Mouse (Mus musculus): ENCODE data around the gene Acyp1. TPM values are rescaled to one million over a fixed set of nuclear protein-coding genes. Genes with fewer than 3 reads are reported as not detected.

Acyp1 gene
- polyA plus RNA-seq, 1 experiment = 48.4 TPM

DNA sequence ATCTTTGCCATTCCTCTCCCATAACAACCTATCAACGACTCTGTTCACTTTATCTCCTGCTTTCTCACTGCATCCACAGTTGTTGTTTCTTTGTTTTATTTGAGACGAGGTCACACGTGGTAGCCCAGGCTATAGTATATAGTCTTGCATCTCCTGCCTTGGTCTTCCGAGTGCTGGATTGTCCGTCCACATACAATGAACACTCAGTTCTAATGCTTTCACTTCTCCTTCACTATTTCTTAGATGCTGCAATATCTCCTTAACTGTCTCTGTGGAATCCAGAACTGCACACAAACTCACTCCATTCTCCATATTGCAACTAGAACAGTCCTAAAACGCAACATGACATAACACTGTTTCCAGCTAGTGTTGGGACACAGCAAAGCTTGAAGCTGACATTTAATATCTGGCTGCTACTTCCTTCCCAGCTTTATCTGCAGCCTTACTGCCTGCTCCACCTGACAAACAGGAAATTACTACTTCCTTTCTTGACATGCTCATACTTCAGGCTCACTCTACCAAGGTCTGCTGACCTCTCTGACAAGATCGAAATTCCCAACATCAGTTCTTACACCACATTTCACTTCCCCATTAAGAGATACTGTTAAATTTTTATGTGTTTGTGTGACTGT, 31.1 kb downstream of the Acyp1 start:
- TF ChIP-seq POLR2A (IDR thresholded peaks at IDR 0.05; ENCODE audit: extremely low read depth, insufficient read depth, low read length) = no peak
- no peak for TF ChIP-seq CTCF (IDR thresholded peaks at IDR 0.05; ENCODE audit: extremely low read depth, insufficient read depth, low read length)
- no peak overlapping the region for H3K27ac ChIP-seq (ENCODE audit: insufficient read depth, low read length)
- no peak overlapping the region for H3K4me3 ChIP-seq (ENCODE audit: insufficient read depth, low read length)
- H3K4me1 ChIP-seq (ENCODE audit: control insufficient read depth, insufficient read depth, low read length) = no peaks in the 10 kb centered on the region

DNA sequence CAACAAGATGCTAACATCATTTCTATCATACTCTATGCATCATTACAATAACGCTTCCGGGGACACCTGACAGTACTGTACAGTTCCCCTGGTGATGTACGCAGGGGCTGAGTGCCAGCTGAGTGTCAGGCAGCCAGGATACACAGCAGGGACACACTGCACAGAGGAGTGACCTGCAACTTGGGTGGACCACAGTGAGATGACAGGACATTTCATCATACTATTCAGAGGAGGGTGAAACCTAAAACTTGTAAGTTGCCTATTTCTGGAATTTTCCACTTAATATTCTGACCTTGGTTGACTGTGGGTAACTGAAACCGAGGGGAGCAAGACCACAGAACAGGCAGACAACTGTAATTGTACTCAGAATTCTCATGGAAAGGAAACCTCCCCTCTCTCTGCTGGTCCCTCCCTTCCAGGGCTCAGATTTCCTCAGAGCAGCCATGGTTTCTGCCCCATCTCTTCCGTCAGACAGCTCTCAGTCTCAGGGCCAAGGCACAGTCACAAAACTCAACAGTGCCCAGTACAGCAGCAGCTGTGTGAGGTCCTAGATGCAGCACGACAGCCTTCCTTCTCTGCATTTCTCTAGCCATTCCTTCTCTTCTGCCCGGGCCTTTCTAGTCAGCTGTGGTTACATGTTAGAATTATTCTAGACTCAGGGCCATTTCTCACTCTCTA, 32.0 kb downstream of the Acyp1 start:
- TF ChIP-seq POLR2A (IDR thresholded peaks at IDR 0.05; ENCODE audit: extremely low read depth, insufficient read depth, low read length) (no peak), CTCF (IDR thresholded peaks at IDR 0.05; ENCODE audit: extremely low read depth, insufficient read depth, low read length) (no peak)
- H3K4me3 ChIP-seq (ENCODE audit: insufficient read depth, low read length) = no peak overlapping the region
- H3K4me1 ChIP-seq (ENCODE audit: control insufficient read depth, insufficient read depth, low read length) = no peaks in the 10 kb centered on the region
- H3K27ac ChIP-seq (ENCODE audit: insufficient read depth, low read length) = no peak overlapping the region

DNA sequence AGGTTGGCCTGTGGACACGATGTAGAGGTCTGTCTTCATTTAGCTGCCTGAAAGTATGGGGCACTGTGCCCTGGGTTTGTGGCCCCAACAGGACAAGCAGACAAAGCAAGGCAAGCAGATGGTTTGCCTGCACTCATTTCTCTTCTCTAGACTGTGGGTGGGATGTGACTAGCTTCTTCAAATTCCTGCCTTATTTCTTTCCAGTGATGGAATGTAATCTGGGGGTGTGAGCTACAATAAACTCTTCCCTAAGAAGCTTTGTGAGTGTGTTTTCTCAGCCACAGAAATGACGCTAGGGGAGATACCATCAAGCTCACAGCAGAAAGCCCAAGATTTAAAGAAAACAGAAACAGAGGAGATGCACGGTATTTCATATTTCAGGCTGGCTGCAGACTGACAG, 36.2 kb downstream of the Acyp1 start:
- TF ChIP-seq POLR2A (IDR thresholded peaks at IDR 0.05; ENCODE audit: extremely low read depth, insufficient read depth, low read length) = no peak
- H3K4me1 ChIP-seq (ENCODE audit: control insufficient read depth, insufficient read depth, low read length) = no peaks in the 10 kb centered on the region
- no peak overlapping the region for H3K27ac ChIP-seq (ENCODE audit: insufficient read depth, low read length)
- H3K4me3 ChIP-seq (ENCODE audit: insufficient read depth, low read length) = no peak overlapping the region

DNA sequence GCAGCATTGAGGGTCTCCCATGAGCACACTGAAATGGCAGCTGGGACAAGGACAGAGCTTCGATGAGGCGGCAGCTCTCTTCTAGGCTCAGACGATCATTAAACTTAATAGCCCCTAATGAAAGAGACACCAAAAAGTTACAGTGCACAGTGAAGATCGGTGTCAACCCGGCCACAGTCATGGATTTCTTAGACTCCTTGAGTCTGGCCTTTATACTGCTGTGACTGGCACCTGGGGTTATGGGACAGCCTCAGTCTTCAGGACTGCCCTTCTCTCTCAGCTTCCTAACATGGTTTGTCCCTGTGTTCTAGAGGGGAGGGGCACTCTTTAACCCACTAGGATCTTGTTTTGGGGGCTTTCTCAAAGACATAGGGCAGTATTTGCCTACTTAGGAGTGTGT, 50.7 kb downstream of the Acyp1 start:
- no peak for TF ChIP-seq POLR2A (IDR thresholded peaks at IDR 0.05; ENCODE audit: extremely low read depth, insufficient read depth, low read length)
- no peak for TF ChIP-seq CTCF (IDR thresholded peaks at IDR 0.05; ENCODE audit: extremely low read depth, insufficient read depth, low read length)
- H3K4me3 ChIP-seq (ENCODE audit: insufficient read depth, low read length) = no peak overlapping the region
- no peaks in the 10 kb centered on the region for H3K4me1 ChIP-seq (ENCODE audit: control insufficient read depth, insufficient read depth, low read length)
- no peak overlapping the region for H3K27ac ChIP-seq (ENCODE audit: insufficient read depth, low read length)

DNA sequence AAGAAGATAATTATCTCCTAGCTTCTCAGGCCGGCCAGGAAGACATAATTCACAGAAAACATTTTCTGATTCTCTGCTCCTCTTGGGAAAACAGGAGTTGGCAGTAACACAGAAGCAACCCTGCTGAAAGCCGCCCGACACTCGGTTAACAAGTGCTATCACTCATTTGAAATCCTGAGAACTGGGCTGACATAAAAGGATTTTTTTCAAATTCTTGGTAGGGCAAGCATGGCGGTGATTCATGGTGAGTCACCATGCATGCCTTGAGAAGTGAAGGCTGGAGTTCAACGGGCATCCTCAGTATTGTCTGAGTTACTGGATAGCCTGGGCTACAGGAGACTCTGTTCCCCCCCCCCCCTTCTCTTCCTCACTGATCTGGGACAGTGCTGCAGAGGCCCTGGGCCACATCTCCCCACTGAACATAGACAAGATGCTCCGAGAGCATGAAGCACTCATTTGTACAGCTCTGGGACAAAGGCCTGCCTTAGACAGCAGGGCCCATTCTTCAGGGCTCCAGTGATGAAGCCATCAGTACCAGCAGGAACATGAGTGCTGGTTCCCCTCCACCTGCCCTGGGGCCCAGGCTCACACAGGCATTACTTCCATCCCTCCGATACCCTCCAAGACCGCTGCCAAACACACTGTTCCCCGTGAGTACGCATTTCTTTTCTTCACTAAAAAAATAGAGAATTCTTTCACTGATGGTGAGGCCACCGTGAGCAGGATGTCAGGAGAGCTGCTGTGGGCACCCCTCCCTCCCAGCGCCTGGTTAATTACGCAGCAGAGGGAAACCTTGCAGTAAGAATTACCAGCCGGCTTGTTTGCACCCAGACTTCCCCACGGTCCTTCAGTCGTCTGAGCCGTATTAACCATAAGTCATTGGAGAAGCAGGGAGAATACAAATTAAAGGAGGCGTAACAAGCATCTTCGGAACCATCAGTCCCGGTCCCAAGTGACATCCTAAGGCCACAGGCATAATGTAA, 54.6 kb downstream of the Acyp1 start:
- 0 out of 2 replicates have a peak overlapping the region, but pooled peaks have one; percentile 16 for H3K27ac ChIP-seq (ENCODE audit: insufficient read depth, low read length)
- no peaks in the 10 kb centered on the region for H3K4me1 ChIP-seq (ENCODE audit: control insufficient read depth, insufficient read depth, low read length)
- no peak overlapping the region for H3K4me3 ChIP-seq (ENCODE audit: insufficient read depth, low read length)
- TF ChIP-seq POLR2A (IDR thresholded peaks at IDR 0.05; ENCODE audit: extremely low read depth, insufficient read depth, low read length) (no peak), CTCF (IDR thresholded peaks at IDR 0.05; ENCODE audit: extremely low read depth, insufficient read depth, low read length) (no peak)

DNA sequence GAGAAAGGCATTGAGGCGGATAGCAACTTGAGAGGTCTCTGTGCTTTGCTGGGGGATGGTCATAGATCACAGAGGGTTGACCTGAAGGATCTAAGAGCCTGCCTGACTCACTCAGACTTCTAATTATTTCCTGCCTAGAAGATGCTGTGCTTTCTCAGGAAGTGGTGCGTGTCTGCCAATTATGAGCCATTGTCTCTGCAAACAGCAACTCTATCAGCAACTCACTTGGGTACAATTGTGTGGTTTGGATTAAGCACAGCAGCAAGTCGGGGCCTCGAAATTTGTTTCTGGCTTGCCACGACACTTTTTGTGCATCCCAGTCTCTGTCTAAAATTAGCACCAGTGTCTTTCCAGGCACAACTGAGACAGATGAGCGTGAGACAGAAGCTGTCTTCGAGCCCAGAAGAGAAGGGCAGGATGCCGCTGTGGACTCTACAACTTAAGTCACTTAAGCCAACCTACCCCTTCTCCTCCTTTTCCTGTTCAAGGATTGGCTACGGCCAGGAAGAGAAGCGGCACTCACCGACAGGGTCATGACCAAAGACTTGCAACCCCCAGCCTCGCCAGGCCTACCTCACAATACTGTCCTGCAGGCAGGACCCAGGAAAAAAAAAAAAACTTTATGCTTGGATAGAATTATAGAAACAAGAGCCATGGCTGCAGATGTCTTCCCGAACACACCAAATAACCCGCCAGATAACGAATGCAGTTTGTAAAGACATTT, 60.2 kb downstream of the Acyp1 start:
- H3K4me3 ChIP-seq (ENCODE audit: insufficient read depth, low read length) = no peak overlapping the region
- no peak for TF ChIP-seq POLR2A (IDR thresholded peaks at IDR 0.05; ENCODE audit: extremely low read depth, insufficient read depth, low read length)
- no peak for TF ChIP-seq CTCF (IDR thresholded peaks at IDR 0.05; ENCODE audit: extremely low read depth, insufficient read depth, low read length)
- no peak overlapping the region for H3K27ac ChIP-seq (ENCODE audit: insufficient read depth, low read length)
- peaks cover 5% of the 10 kb centered on the region for H3K4me1 ChIP-seq (ENCODE audit: control insufficient read depth, insufficient read depth, low read length)

DNA sequence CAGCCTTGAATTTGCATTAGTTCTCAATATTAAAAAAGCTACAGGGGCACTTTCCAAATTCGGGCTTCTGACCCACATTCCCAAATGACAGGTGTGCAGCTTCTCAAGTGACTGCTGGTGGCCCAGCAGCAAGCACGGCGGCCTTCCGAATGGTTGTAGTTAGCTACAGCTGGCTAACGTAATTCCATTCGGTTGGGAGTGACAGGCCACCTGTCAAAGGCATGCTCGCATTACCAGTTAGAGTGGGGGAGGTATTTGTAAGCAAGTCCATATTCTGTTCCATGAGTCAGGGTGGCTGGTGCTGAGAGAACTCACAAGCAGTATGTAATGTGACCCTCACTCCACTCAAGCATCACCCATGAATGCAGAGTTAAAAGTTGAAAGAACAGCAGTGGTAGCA, 61.0 kb downstream of the Acyp1 start:
- Histone ChIP-seq H3K27ac (ENCODE audit: insufficient read depth, low read length) (no peak overlapping the region), H3K4me3 (ENCODE audit: insufficient read depth, low read length) (no peak overlapping the region), H3K4me1 (ENCODE audit: control insufficient read depth, insufficient read depth, low read length) (peaks cover 5% of the 10 kb centered on the region)
- TF ChIP-seq POLR2A (IDR thresholded peaks at IDR 0.05; ENCODE audit: extremely low read depth, insufficient read depth, low read length) (no peak), CTCF (IDR thresholded peaks at IDR 0.05; ENCODE audit: extremely low read depth, insufficient read depth, low read length) (no peak)

Other genes with a start within 250 kb of the Acyp1 start
- 1.5 and 1.8 TPM in 2 replicates for gene Prox2, start 177.7 kb downstream of the Acyp1 start, polyA plus RNA-seq (2012; rRNA removed)
- gene Dlst, start 177.6 kb downstream of the Acyp1 start, polyA plus RNA-seq (2012; rRNA removed) = 144 and 150 TPM in 2 replicates
- gene Rps6kl1, start 137.2 kb downstream of the Acyp1 start, polyA plus RNA-seq (2012; rRNA removed) = 39.2 and 44.3 TPM in 2 replicates
- 2.2 and 2.9 TPM in 2 replicates for gene Pgf, start 110.6 kb downstream of the Acyp1 start, polyA plus RNA-seq (2012; rRNA removed)
- gene Eif2b2, start 69.0 kb downstream of the Acyp1 start, polyA plus RNA-seq (2012; rRNA removed) = 90.4 and 101 TPM in 2 replicates
- gene Mlh3, start 17.8 kb downstream of the Acyp1 start, polyA plus RNA-seq (2012; rRNA removed) = 12.7 and 13.7 TPM in 2 replicates
- 1.2 TPM in 2 replicates for gene Zc2hc1c, start 153 bp upstream of the Acyp1 start, polyA plus RNA-seq (2012; rRNA removed)
- 31.7 and 33.3 TPM in 2 replicates for gene Nek9, start 50.9 kb upstream of the Acyp1 start, polyA plus RNA-seq (2012; rRNA removed)
- gene Tmed10, start 86.4 kb upstream of the Acyp1 start, polyA plus RNA-seq (2012; rRNA removed) = 138 and 144 TPM in 2 replicates
- 24.3 and 41.8 TPM in 2 replicates for gene Fos, start 185.5 kb upstream of the Acyp1 start, polyA plus RNA-seq (2012; rRNA removed)

Measured in cortical plate, adult 2 months (tissue).